Mouse (Mus musculus) cerebellum, postnatal 25 days (tissue): ENCODE measurements at regions not wholly inside any gene's neighbourhood (a gene's known extent, or its start where the extent isn't known, plus 50 kb on each side); places are given as distances from the start of the nearest gene placed in this dataset.

Experiments used
- DNase-seq, 2 experiments: peaks; one replicate each; pipeline ENCODE4 v3.0.0; 2021; ENCODE audit warnings: mixed read lengths in 2 of 2

DNA sequence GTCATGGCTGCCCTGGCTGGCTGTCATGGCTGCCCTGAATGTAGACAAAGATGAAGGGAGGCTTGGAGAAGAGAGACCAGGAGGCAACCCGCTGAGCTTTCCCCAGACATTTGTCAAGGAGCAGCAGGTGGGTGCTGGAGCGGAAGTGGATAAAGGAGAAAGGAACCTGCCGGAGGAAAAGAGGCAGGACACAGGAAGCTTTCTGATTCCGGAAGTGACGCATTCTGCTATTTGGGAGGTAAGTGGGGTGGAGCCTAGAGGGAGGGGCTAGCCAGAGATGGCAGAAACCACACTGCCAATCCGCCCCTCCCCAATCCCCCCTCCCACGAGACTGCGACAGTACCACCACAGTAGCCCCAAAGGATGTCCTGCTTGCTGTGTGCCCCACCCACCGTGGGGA is 80.1 kb downstream of the Gm572 start:
- DNase-seq, result no peak

- DNase-seq, result no peak
These were observed 80.1 kb upstream of the Casz1 start for GRCm38 (mm10) chr4:148723934-148724719.

DNA sequence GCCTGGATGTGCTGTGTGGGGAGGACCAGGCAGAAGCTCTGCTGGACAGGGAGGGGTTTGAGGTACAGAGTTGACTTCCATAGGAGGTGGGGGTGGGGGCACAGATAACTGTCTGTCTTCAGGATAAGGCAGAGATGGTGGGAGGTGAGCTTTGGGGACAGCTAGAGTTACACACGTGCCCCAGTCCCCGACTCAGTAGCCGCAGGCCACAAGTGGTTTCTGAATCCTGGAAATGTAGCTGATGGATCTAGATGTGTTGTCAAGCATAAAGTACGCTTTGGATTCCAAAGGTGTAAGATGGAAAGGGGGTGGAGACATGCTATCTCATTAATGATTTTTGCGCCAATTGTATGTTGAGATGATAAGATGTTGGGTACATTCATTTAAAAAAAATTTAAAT is 75.4 kb upstream of the Casz1 start:
- no peak for DNase-seq

- DNase-seq, result no peak
These were observed 72.6 kb upstream of the Casz1 start for GRCm38 (mm10) chr4:148731586-148731985.

DNA sequence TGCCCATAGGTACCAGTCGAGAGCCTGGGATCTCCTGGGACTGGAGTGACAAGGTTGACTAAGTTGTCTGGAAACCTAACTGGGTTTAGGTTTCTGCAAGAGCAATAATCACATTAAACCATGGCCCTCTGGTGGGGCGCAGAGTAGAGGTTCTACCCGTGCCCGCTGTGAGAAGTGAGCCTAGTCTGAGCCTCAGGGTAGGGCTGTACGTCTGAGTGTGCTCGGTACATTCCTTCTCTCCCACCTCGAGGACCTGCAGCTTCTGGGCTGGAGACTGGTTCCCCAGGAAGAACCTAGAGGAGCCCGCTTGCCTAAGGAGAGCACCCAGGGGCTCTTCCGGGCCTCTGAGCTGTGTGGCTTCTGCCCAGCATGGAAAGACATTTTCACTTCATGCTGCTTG is 70.2 kb upstream of the Casz1 start:
- DNase-seq, result no peak

GRCm38 (mm10) chr4:148734547-148734946 is 69.7 kb upstream of the Casz1 start:
- DNase-seq, result no peak

GRCm38 (mm10) chr4:148738601-148739530 is 65.4 kb upstream of the Casz1 start:
- DNase-seq, result no peak

DNA sequence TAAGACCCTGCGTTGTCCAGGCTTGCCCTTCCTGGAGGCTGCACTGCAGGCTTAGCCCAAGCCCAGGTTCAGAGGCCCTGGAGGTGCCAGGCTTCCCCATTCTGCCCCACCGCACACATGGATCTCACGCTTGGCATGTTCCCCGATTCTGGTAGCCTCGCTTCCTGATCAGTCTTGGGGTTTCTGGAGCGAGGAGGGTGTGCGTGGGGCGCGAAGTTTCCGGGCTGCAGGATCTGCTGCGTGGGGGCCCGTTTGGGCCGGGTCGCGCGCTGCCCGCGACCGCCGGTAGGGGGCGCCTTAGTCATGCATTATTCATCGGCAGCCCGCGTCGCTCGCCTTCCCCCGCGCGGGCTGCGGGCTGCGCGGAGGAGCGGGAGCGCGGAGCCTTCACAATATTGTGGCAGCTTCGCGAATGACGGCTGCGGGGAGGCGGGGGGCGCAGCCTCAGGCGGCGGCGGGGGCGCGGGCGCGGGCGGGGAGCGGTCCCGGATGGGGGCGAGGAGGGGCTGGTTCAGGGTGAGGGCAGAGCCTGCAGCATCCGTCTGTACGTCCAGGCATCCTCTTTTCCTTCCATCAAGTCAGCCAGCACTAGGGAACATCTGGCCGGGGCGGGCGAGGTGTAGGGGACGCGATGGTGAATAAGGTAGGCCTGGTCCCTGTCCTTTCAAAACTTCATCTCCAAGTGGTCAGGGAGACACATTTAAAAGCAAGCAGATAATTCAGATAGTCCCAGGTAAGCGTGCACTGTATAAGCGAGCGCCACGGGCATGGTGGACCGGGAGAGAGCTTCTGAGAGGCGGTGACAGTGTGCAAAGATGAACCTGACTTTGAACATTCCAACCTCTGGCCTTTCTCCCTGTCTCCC is 61.4 kb upstream of the Casz1 start:
- DNase-seq, result peak; percentile 84 to 89

GRCm38 (mm10) chr4:148743414-148743844 is 60.8 kb upstream of the Casz1 start:
- DNase-seq, result no peak

DNA sequence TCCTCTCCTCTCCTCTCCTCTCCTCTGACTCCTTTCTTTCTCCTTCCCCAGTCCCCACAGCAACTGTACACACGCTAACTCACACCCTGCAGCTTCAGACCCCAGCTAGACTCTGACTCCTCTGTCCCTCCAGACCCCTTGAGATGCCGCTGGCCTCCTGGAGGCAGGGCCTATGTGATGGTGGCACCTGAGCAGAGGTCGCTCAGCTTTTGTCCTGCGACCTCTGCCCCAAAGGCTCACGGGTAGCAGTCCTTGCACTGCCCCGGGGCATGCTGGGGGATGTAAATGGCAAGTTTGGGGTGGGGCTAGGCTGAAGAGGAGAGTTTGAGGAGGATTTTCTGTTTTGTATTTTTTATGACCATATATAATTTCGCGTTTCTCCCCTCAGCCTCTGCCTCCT is 60.2 kb upstream of the Casz1 start:
- no peak for DNase-seq

DNA sequence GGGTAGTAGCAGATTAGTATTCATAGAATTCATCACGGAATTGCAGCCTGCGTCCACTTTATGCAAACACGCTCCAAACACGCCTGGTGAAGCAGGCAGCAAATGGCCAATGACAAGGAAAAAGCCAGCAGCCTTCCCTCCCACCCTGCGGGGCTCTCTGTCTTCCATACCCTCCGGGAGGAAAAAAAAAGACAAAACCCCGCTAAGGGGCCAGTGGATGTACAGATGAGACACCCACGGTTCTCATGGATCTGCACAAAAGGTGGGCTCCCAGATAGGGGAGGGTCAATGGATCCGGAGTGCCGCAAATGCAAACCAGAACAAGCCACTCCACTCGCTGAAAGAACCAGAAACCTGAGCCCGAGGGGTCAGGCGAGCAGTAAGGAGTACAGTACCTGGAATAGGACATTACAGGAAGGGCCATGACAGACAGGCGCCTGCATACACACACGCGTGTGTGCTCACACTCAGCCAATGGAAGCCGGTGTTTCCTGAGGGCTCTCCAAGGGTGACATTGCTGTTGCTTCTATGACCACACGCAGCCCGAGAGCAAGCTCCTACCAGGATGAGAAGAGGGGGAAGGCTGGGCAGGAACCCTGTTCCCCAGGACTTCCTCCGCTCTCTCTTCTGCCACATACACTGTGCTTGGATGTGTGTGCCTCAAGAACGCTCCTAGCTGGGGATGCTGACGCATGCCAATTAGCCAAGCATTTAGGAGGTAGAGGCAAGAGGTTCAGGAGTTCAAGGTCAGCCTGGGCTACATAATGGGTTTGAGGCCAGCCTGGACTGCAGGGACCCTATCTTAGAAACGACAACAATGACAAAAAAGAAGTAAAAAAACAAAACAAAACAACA is 57.5 kb upstream of the Casz1 start:
- DNase-seq, result no peak

DNA sequence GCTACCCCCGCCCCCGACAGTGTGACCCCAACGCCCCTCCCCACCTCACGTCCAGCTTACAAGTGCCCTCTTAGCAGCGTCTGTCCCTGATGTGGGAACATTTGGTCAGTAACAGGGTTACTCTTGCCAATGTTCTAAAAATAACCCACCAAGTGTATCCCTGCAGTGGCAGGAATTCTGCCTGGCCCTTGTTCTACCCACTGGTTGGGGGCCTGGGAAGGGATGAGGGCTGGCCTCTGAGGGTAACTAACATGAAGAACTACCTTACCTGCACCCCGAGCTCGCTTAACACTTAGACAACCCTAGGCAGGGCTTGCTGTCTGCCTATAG is 56.9 kb upstream of the Casz1 start:
- no peak for DNase-seq

GRCm38 (mm10) chr4:148750030-148750429 is 54.2 kb upstream of the Casz1 start:
- DNase-seq, result no peak

- no peak for DNase-seq
These were observed 52.6 kb upstream of the Casz1 start for GRCm38 (mm10) chr4:148751591-148751990.

DNA sequence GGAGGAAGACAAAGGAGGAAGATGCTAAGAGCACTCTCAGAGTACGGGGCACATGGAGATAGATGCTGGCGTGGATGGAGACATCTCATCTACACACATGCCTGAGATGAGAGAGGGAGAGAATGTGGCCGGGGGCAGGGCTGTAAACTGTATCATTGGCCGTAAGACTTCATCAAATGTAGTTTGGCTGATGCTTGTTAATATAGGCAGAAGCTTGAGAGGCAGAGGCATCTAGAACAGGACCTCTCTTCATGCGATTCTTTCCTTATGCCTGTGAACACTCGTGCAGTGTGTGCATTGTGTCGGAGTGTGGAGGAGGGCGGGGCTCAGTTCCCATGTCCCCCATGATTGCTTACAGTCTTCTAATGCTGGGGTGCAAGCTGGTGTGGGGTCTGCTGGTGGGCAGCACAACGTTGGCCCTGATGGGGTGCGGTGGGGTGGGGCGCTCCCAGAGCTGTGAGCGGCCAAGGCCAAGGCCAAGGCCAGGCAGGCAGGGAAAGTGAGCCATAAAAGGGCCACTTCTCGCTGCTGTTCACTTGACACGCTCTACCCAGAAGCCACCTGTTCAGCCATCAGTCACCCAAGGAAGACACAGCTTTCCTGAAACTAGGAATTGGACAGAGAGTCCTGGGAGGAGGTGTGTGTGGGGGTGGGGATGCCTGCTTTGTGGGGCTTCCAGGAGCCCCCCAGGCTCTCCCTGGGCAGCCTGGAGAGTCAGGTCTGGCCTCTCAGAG is 51.7 kb upstream of the Casz1 start:
- no peak for DNase-seq

DNA sequence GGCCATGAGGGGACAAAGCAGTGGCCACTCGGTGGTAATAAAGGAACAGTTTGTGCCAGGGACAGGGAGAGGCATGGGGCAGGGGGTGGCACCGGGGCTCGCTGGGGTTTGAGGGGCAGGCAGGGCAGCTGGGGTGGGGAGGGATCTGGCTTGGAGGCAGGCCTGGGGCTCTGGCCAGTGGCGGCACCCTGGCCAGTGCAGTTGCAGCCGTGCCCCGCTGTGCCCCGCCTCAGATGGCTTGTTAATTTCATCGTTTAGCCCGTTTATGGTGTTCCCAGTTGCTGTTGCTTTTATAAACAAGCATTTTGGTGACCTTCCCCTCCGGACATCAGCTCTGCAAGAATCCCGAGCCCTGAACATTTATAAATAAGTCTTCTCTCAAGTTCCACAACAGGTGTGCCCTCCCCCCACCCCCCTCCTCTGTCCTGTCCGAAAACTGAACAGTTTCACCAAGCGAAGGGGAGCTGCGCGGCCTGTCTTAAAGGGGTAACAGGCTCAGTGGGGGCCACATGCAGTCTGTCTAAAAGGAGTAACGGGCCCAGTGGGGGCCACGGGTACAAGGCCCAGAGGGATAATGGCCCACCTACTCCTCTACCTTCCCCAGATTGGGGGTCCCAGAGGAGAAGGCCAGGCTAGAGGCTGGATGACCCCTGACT is 51.0 kb upstream of the Casz1 start:
- no peak for DNase-seq

- DNase-seq, result no peak
These were observed 50.4 kb upstream of the Casz1 start for GRCm38 (mm10) chr4:148753849-148754248.
